Mouse (Mus musculus) midbrain, embryonic 12.5 days (tissue): ENCODE measurements around the gene Tarbp2. TPM values are rescaled to one million over a fixed set of nuclear protein-coding genes. Genes with fewer than 3 reads are reported as not detected.

Source experiments
- ATAC-seq: fragments of 200-750 bp; cut with Nextera tagmentation; 2 replicates; pipeline ENCODE4 v1.8.0; 2017; ENCODE audit warnings: low read depth, moderate TSS enrichment, moderate library complexity; ENCODE audit not compliant: low FRiP score
- H3K27ac ChIP-seq: fragments of 300-500 bp; sonication (generic); replicated peaks from 2 replicates; pipeline ENCODE4 v1.5.1; 2016; ENCODE audit warnings: mild to moderate bottlenecking
- H3K27me3 ChIP-seq: fragments of 300-500 bp; sonication (generic); 2 replicates; pipeline ENCODE4 v1.6.1; 2016; ENCODE audit warnings: mild to moderate bottlenecking
- H3K36me3 ChIP-seq: fragments of 300-500 bp; sonication (generic); 2 replicates; pipeline ENCODE4 v1.6.1; 2016
- H3K4me1 ChIP-seq: fragments of 300-500 bp; sonication (generic); 2 replicates; pipeline ENCODE4 v1.6.1; 2016
- H3K4me2 ChIP-seq: fragments of 300-500 bp; sonication (generic); replicated peaks from 2 replicates; pipeline ENCODE4 v1.6.1; 2016; ENCODE audit warnings: mild to moderate bottlenecking, moderate library complexity
- H3K4me3 ChIP-seq: fragments of 300-500 bp; sonication (generic); 2 replicates; pipeline ENCODE4 v1.5.1; 2016; ENCODE audit warnings: mild to moderate bottlenecking
- H3K9ac ChIP-seq: fragments of 300-500 bp; sonication (generic); replicated peaks from 2 replicates; pipeline ENCODE4 v1.6.1; 2016; ENCODE audit warnings: mild to moderate bottlenecking, moderate library complexity
- H3K9me3 ChIP-seq: fragments of 300-500 bp; sonication (generic); 2 replicates; pipeline ENCODE4 v1.6.1; 2016; ENCODE audit warnings: mild to moderate bottlenecking
- WGBS: fragments of 180-500 bp; shearing (Covaris S2); methylation state at CpG from one replicate; pipeline ENCODE4 v1.1.7; 2016; 5-methylcytosine and 5-hydroxymethylcytosine counted together
- polyA plus RNA-seq: library from polyadenylated mRNA; unstranded; fragments of >200 nt; fragmentation: Nextera tagmentation; extraction: Ambion mirVana; gene quantifications from 2 replicates; pipeline ENCODE4 v1.2.1, GENCODE M21; 2016

The Tarbp2 gene
- polyA plus RNA-seq, 1 experiment from 2014 or later, result 106 TPM

GRCm38 (mm10) chr15:102531586-102531985 lies 13.6 kb downstream of the Tarbp2 start:
- ATAC-seq, result no peak
- Histone ChIP-seq H3K27me3 (no peaks in the 10 kb centered on the region), H3K9me3 (no peaks in the 10 kb centered on the region), H3K4me3 (no peak overlapping the region), H3K27ac (no peak overlapping the region), H3K36me3 (peaks cover 63% of the 10 kb centered on the region), H3K4me1 (no peaks in the 10 kb centered on the region), H3K4me2 (no peak overlapping the region), H3K9ac (no peak overlapping the region)
- 86% methylated on average over 4 of the region's 4 CpGs for WGBS

- Histone ChIP-seq H3K36me3 (peaks cover 66% of the 10 kb centered on the region), H3K4me1 (no peaks in the 10 kb centered on the region), H3K4me2 (no peak overlapping the region), H3K27me3 (no peaks in the 10 kb centered on the region), H3K9ac (no peak overlapping the region), H3K4me3 (no peak overlapping the region), H3K27ac (no peak overlapping the region), H3K9me3 (no peaks in the 10 kb centered on the region)
- 88% methylated on average over 3 of the region's 3 CpGs for WGBS
- no peak for ATAC-seq
Measured at GRCm38 (mm10) chr15:102532106-102532900, 14.3 kb downstream of the Tarbp2 start.

- H3K9me3 ChIP-seq, result no peaks in the 10 kb centered on the region
- H3K4me1 ChIP-seq, result no peaks in the 10 kb centered on the region
- H3K27me3 ChIP-seq, result no peaks in the 10 kb centered on the region
- no peak overlapping the region for H3K4me3 ChIP-seq
- 91% methylated on average over 7 of the region's 7 CpGs for WGBS
- no peak overlapping the region for H3K27ac ChIP-seq
- H3K4me2 ChIP-seq, result no peak overlapping the region
- no peak for ATAC-seq
- H3K36me3 ChIP-seq, result peaks cover 57% of the 10 kb centered on the region
- no peak overlapping the region for H3K9ac ChIP-seq
Measured at GRCm38 (mm10) chr15:102533926-102534325, 15.9 kb downstream of the Tarbp2 start.

- no peak for ATAC-seq
- H3K27me3 ChIP-seq, result no peaks in the 10 kb centered on the region
- H3K9ac ChIP-seq, result no peak overlapping the region
- H3K4me1 ChIP-seq, result no peaks in the 10 kb centered on the region
- H3K36me3 ChIP-seq, result peaks cover 62% of the 10 kb centered on the region
- no peak overlapping the region for H3K4me3 ChIP-seq
- H3K4me2 ChIP-seq, result no peak overlapping the region
- H3K27ac ChIP-seq, result no peak overlapping the region
- 93% methylated on average over 4 of the region's 4 CpGs for WGBS
- H3K9me3 ChIP-seq, result no peaks in the 10 kb centered on the region
Measured at GRCm38 (mm10) chr15:102544801-102545200, 26.8 kb downstream of the Tarbp2 start.

- Histone ChIP-seq H3K4me1 (no peaks in the 10 kb centered on the region), H3K4me3 (no peak overlapping the region), H3K9ac (no peak overlapping the region), H3K27ac (no peak overlapping the region), H3K9me3 (no peaks in the 10 kb centered on the region), H3K36me3 (peaks cover 51% of the 10 kb centered on the region), H3K4me2 (no peak overlapping the region), H3K27me3 (no peaks in the 10 kb centered on the region)
- WGBS, result 92% methylated on average over 3 of the region's 3 CpGs
- ATAC-seq, result no peak
Measured at GRCm38 (mm10) chr15:102546246-102546645, 28.3 kb downstream of the Tarbp2 start.

GRCm38 (mm10) chr15:102546677-102547427 lies 28.9 kb downstream of the Tarbp2 start:
- Histone ChIP-seq H3K9ac (no peak overlapping the region), H3K9me3 (no peaks in the 10 kb centered on the region), H3K4me2 (no peak overlapping the region), H3K4me1 (no peaks in the 10 kb centered on the region), H3K36me3 (peaks cover 53% of the 10 kb centered on the region), H3K27ac (no peak overlapping the region), H3K27me3 (no peaks in the 10 kb centered on the region), H3K4me3 (no peak overlapping the region)
- ATAC-seq, result no peak
- WGBS, result 94% methylated on average over 3 of the region's 3 CpGs

- Histone ChIP-seq H3K27me3 (no peaks in the 10 kb centered on the region), H3K4me1 (no peaks in the 10 kb centered on the region), H3K27ac (no peak overlapping the region), H3K9ac (no peak overlapping the region), H3K4me3 (no peak overlapping the region), H3K9me3 (no peaks in the 10 kb centered on the region), H3K36me3 (peaks cover 51% of the 10 kb centered on the region), H3K4me2 (no peak overlapping the region)
- WGBS, result 97% methylated on average over 3 of the region's 3 CpGs
- no peak for ATAC-seq
Measured at GRCm38 (mm10) chr15:102547478-102547877, 29.5 kb downstream of the Tarbp2 start.

GRCm38 (mm10) chr15:102552599-102552998 lies 34.6 kb downstream of the Tarbp2 start:
- H3K4me2 ChIP-seq, result no peak overlapping the region
- no peak for ATAC-seq
- peaks cover 39% of the 10 kb centered on the region for H3K36me3 ChIP-seq

GRCm38 (mm10) chr15:102555581-102555980 lies 37.6 kb downstream of the Tarbp2 start:
- ATAC-seq, result no peak
- H3K4me1 ChIP-seq, result no peaks in the 10 kb centered on the region
- H3K27me3 ChIP-seq, result no peaks in the 10 kb centered on the region

More at GRCm38 (mm10) chr15:102552599-102552998, 34.6 kb downstream of the Tarbp2 start:
- Histone ChIP-seq H3K27me3 (no peaks in the 10 kb centered on the region), H3K9ac (no peak overlapping the region), H3K4me3 (no peak overlapping the region), H3K9me3 (no peaks in the 10 kb centered on the region), H3K4me1 (no peaks in the 10 kb centered on the region), H3K27ac (no peak overlapping the region)
- WGBS, result 96% methylated on average over 5 of the region's 5 CpGs

GRCm38 (mm10) chr15:102557580-102557979 lies 39.6 kb downstream of the Tarbp2 start:
- H3K27ac ChIP-seq, result no peak overlapping the region
- peaks cover 33% of the 10 kb centered on the region for H3K36me3 ChIP-seq
- H3K27me3 ChIP-seq, result no peaks in the 10 kb centered on the region

More at GRCm38 (mm10) chr15:102555581-102555980, 37.6 kb downstream of the Tarbp2 start:
- Histone ChIP-seq H3K27ac (no peak overlapping the region), H3K9me3 (no peaks in the 10 kb centered on the region), H3K4me2 (no peak overlapping the region), H3K36me3 (peaks cover 37% of the 10 kb centered on the region), H3K4me3 (no peak overlapping the region), H3K9ac (no peak overlapping the region)
- 91% methylated on average over 1 of the region's 1 CpGs for WGBS

GRCm38 (mm10) chr15:102562491-102562890 lies 44.5 kb downstream of the Tarbp2 start:
- H3K4me3 ChIP-seq, result no peak overlapping the region
- 98% methylated on average over 1 of the region's 1 CpGs for WGBS
- no peak overlapping the region for H3K9ac ChIP-seq

More at GRCm38 (mm10) chr15:102557580-102557979, 39.6 kb downstream of the Tarbp2 start:
- H3K4me1 ChIP-seq, result no peaks in the 10 kb centered on the region
- H3K9me3 ChIP-seq, result no peaks in the 10 kb centered on the region
- no peak for ATAC-seq
- H3K4me3 ChIP-seq, result no peak overlapping the region
- H3K9ac ChIP-seq, result no peak overlapping the region
- no peak overlapping the region for H3K4me2 ChIP-seq

GRCm38 (mm10) chr15:102563061-102563460 lies 45.1 kb downstream of the Tarbp2 start:
- 82% methylated on average over 3 of the region's 3 CpGs for WGBS
- no peak for ATAC-seq
- H3K4me3 ChIP-seq, result no peak overlapping the region
- H3K4me2 ChIP-seq, result no peak overlapping the region
- H3K9me3 ChIP-seq, result no peaks in the 10 kb centered on the region
- H3K36me3 ChIP-seq, result peaks cover 13% of the 10 kb centered on the region; the same call in 1 of the 2 replicates
- no peak overlapping the region for H3K9ac ChIP-seq
- H3K27me3 ChIP-seq, result no peaks in the 10 kb centered on the region
- H3K4me1 ChIP-seq, result no peaks in the 10 kb centered on the region
- no peak overlapping the region for H3K27ac ChIP-seq

More at GRCm38 (mm10) chr15:102562491-102562890, 44.5 kb downstream of the Tarbp2 start:
- Histone ChIP-seq H3K9me3 (no peaks in the 10 kb centered on the region), H3K4me2 (no peak overlapping the region), H3K27me3 (no peaks in the 10 kb centered on the region), H3K27ac (no peak overlapping the region), H3K36me3 (peaks cover 13% of the 10 kb centered on the region; the same call in 1 of the 2 replicates), H3K4me1 (no peaks in the 10 kb centered on the region)
- ATAC-seq, result no peak
